Mouse (Mus musculus): ENCODE results near the gene Rhoh.

The Rhoh gene

DNA sequence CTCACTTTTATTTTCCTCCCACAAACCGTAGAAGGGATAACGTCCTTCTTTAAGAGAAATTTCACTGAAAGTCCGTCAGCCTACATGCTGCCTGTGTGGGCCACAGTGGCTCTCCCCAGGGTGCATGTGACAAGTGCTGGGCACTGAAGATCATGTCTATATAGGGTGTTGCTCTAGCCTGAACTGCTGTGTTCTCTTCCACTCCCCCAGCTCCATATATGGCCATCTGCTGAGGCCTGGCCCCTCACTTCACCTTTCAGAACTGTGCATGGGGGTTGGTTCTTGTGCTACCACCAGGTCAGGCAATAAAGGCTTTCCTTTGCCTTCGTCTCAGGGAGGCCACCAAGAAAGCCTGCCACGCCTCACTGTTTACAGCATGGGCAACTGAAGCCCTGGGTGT is 28.0 kb downstream of the Rhoh start:
- DNase-seq (ENCODE audit: extremely low read depth, insufficient read length, low spot score), result no peak

GRCm38 (mm10) chr5:65891251-65891826 is 30.3 kb downstream of the Rhoh start:
- DNase-seq (ENCODE audit: extremely low read depth, insufficient read length, low spot score), result no peak

DNA sequence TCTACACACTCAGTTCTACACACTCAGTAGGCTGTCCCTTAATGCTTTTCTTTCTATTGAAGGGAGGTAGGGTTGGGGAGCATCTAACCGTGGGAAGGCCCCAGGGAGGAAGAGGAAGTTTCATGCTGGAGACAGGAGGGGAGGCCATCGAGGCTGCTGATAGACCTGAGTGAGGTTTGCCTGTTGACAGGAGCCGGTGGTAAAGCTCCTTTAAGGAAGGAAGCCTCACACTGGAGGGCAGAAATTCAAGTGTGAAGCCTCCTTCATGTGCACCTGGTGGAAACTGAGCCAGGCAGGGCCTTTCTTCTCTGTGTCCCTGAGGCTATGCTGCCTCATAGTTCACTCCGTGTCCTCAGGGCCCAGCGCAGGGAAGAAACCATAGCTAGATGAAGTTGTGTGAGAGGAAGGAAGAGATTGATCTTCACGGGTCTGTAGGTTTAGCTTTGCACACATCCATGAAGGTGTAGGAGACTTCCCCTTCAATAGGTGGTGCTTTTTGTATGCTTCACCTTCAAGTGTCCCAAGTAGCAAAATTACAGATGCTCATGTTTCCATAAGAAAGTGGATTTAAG is 34.2 kb downstream of the Rhoh start:
- DNase-seq (ENCODE audit: extremely low read depth, insufficient read length, low spot score), result no peak

DNA sequence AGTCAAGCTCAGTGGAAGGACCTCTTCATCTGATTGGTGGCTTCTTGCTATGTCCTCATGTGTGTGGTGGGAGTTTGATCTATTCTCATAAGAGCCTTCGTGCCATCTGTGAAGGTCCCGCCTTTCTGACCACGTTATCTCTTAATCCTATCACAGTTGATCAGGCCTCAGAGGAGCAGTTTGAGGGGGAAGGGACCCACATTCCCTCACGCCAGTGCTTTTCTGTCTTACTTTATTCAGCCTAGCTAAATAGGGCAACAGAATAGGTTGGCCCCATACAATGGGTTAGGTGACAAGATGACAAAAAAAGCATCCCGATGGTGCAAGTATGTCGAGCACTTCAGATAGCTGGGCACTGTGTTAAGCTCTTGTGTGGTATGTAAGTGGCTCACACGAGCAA is 34.8 kb downstream of the Rhoh start:
- no peak for DNase-seq (ENCODE audit: extremely low read depth, insufficient read length, low spot score)

GRCm38 (mm10) chr5:65897731-65898130 is 36.7 kb downstream of the Rhoh start:
- DNase-seq (ENCODE audit: extremely low read depth, insufficient read length, low spot score), result no peak

DNA sequence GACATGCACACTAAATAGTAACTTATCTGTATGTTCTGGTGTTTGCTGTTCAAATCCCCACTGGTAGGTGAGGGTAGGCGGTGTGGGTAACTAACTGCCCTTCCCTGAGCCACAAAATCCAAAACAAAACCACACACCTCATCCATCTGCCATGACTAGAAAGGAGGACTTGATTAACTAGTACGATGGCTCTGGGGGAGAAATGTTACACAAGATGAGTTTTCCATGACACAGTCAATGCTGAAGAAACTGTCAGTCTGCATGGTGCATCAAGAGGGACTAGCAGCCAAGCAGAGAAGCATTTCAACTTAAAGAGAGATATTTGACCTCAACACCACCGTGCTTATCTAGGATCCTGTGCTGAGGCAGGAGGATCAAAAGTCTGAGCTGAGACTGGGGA is 37.7 kb downstream of the Rhoh start:
- no peak for DNase-seq (ENCODE audit: extremely low read depth, insufficient read length, low spot score)

DNA sequence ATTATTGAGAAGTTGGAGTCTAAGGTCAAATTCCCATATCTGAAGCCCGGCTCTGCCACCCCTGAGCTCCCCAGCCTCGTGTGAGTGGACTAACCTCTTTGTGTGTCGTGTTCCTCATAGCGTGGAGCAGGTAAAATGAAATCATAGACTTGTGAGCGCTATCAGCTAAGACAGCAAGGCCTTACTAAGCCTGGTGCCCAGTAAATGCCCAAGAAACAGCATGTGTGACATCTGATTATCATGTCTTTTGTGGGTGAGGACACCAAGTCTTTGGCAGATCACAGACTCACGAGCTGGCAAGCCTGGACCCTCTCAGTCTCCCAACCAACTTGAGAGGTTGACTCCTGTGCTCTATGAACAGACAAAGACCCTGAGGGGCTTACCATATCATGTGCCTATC is 39.1 kb downstream of the Rhoh start:
- no peak for DNase-seq (ENCODE audit: extremely low read depth, insufficient read length, low spot score)

DNA sequence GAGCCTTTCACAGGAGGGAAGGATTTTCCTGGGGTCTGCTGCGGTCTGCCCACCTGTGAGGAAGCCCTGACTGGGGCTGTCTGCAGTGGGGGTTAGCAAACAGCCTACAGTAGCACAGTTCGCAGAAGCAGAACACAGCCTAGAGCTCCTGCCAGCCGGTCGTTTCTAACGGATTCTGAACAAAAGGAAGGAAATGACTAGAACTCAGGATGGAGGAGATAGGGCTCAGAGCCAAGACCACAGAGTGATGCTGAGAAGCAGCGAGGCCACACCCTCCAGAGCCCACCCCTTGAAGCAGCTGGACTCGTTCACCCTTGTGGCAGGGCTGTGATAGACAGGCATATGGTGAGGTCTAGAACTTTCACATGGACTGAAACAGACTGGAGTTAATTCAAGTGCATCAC is 39.9 kb downstream of the Rhoh start:
- DNase-seq (ENCODE audit: extremely low read depth, insufficient read length, low spot score), result no peak

- DNase-seq (ENCODE audit: extremely low read depth, insufficient read length, low spot score), result no peak
Measured at GRCm38 (mm10) chr5:65901868-65902418, 40.9 kb downstream of the Rhoh start.

DNA sequence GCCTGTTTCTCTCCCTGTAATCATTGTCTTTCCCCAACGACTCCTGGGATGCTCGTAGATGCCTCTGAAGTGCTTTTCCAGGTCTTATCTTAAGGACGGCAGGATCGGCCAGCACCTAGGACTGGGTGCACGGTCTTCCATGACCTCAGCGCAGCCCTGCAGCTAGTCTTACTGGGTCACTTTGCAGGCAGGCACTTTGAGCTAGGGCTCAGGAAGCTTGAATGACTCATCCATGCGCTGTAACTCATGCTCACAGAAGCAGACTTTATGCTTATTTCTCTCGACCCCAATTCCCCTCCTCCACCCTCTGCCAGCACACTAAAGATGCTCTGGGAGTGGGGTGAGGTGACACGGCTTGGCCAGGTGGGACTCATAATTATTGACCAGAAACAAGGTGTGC is 41.8 kb downstream of the Rhoh start:
- DNase-seq (ENCODE audit: extremely low read depth, insufficient read length, low spot score), result no peak

- DNase-seq (ENCODE audit: extremely low read depth, insufficient read length, low spot score), result no peak
Measured at GRCm38 (mm10) chr5:65904476-65904875, 43.5 kb downstream of the Rhoh start.

GRCm38 (mm10) chr5:65908751-65909150 is 47.7 kb downstream of the Rhoh start:
- DNase-seq (ENCODE audit: extremely low read depth, insufficient read length, low spot score), result no peak

DNA sequence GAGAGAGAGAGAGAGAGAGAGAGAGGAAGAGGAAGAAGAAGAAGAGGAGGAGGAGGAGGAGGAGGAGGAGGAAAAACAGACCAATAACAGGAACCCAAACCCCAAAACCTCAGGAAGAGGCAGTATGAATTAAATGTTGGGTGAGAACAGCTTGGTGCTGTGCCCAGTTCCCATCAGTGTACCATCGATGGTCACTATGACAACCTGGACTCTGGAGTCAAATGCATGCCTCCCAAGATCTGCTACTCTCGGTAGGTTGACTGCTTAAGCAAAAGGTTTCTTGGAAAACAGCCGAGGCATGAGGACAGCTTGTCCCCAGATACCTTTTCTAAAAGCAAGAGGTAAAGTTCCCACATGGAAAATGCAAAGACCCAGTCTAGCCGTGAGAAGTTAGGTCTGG is 48.3 kb downstream of the Rhoh start:
- DNase-seq (ENCODE audit: extremely low read depth, insufficient read length, low spot score), result no peak

DNA sequence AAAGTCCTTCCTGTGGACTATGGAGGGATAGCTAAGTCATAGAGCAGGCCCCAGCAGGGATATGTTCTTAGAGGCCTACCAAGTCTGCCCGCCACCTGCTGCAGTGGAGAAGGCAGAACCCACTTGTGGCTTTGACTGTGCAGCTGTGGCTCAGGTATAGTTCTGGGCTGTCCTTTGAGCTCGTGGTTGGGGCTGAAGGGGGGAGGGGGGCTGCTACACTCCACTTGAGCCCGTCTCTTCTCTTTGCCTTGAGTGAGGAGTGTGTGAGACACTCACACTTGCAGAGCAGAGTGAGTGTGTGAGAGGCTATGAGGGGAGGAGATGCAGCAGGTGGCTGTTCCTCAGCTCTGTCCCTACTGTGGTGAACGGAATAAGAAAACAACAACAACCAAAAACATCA is 49.4 kb downstream of the Rhoh start:
- DNase-seq (ENCODE audit: extremely low read depth, insufficient read length, low spot score), result no peak

GRCm38 (mm10) chr5:65911676-65912075 is 50.7 kb downstream of the Rhoh start:
- no peak for DNase-seq (ENCODE audit: extremely low read depth, insufficient read length, low spot score)

DNA sequence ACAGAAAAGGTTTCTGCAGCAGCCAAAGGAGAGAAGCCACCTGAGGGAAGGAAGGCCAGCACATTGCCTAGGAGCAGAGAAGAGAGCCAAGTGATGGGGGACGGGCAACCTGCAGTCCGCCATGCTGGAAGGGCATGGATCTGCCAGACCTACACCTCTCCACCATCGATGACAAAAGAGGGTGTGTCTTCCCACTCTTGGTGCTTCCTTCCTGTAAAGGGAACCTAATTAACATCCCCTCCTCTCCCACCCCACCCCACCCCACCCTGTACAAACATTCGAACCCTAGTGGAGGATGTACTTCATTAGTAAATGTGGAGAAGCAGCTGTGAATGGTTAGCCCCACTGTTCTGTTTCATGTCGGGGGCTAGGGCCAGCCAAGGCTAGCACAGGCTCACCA is 51.2 kb downstream of the Rhoh start:
- no peak for DNase-seq (ENCODE audit: extremely low read depth, insufficient read length, low spot score)

GRCm38 (mm10) chr5:65913126-65913525 is 52.1 kb downstream of the Rhoh start:
- no peak for DNase-seq (ENCODE audit: extremely low read depth, insufficient read length, low spot score)

DNA sequence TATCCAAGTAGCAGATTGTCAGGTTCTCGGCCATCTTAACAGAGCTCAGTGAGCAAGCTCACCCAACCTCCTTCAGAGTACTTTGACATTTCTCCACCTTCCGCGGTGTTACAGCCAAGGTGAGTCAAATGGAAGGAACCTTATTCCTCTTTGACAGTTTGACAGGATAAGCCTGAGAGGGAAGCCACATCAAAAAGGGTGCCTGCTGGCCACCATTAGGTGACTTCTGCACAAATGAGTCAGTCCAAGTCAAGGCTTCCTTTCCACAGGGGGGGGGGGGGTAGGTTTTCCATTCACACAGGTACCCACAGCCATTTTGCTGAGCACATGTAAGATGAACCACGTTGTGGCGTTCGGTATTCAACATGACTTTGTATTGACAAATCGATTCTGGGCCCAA is 53.3 kb downstream of the Rhoh start:
- no peak for DNase-seq (ENCODE audit: extremely low read depth, insufficient read length, low spot score)

DNA sequence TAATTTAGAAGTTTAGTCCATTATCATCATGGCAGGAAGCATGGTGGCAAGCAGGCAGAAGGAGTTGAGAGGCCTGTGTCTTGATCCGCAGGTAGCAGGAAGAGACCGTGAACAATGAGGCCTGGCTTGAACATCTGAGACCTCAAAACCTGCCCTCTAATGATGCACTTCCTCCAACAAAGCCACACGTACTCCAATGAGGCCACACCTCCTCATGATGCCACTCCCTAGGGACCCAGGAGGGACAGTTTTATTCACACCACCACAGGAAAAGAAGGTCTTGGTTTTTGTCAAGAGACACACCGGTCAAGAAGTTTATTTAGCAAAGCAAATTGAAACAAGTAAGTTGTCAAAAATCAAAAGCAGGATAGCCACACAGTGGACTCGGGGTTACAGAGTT is 55.9 kb downstream of the Rhoh start:
- no peak for DNase-seq (ENCODE audit: extremely low read depth, insufficient read length, low spot score)

DNA sequence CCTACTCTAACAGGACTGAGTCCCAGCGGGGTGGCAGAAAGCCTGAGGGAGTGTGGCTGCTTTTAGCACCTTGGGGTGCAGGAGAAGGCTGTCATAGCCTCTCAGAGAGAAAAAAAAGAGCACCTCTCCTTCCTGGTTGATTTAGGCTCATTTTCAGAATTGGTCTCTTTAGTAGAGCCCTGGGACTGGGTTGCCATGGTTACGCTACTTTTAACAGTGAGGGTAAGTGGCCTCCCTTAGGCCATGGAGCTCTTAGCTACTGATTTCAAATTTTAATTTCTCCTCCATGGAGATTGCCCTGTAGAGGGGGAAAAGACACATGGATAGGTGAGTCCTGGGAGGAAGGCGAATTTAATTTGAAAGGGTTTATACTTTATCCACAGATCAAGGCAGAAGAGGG is 57.6 kb downstream of the Rhoh start:
- no peak for DNase-seq (ENCODE audit: extremely low read depth, insufficient read length, low spot score)

GRCm38 (mm10) chr5:65919326-65919725 is 58.3 kb downstream of the Rhoh start:
- DNase-seq (ENCODE audit: extremely low read depth, insufficient read length, low spot score), result no peak

DNA sequence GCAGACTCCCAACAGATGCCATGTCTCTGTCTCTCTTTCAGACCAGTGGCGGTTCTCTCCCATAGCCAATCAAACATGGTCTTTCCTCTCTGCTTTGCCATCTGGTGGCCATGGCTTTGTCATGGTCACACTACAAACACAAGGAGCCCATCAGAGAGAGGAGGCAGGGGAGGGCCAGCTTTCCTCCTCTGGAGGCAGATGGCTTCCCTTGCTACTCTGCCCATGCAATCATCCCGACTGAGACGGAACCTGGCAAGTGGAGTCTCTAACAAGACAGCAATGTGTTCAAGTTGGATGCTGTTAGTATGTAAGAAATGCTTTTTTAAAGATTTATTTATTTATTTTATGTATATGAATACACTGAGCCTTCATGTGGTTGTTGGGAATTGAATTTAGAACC is 58.9 kb downstream of the Rhoh start:
- DNase-seq (ENCODE audit: extremely low read depth, insufficient read length, low spot score), result no peak

Data from 3134 (cell line).